Mouse (Mus musculus) mature B cell (primary cell): Measurements from ENCODE around the gene Slc46a1.

Source experiments
- in situ Hi-C: fragments of 300-500 bp; cut with MboI; formaldehyde crosslinking; loops from 2 replicates; pipeline ENCODE4 v1.14.3; 2019

The Slc46a1 gene

GRCm38 (mm10) chr11:78455308-78455707 lies 10.2 kb upstream of the Slc46a1 start:
- in situ Hi-C loops, result no loop called here

GRCm38 (mm10) chr11:78458740-78459139 lies 6.8 kb upstream of the Slc46a1 start:
- in situ Hi-C loops, result no loop called here

- in situ Hi-C loops, result no loop called here
Measured at GRCm38 (mm10) chr11:78461894-78462293, 3.6 kb upstream of the Slc46a1 start.

DNA sequence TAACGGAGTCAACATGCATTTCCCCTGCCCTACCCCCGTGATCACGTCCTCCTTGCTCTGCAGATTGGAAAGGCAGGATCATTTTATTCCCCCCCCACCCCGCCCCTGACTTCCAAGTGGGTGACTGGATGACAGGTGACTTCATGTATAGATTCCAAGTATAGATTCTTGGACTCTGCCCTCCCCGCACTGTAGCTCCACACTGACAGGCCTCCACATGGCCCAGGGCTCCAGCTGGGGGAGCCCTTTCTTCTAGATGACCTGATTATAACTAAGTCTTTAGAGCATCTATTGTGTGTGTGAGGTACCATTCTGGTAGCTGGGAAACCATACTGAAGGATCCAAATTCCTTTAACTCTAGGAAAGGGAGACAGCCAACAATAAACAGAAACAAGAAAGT lies 2.8 kb upstream of the Slc46a1 start:
- in situ Hi-C loops, result no loop called here

GRCm38 (mm10) chr11:78463286-78464036 lies 2.0 kb upstream of the Slc46a1 start:
- in situ Hi-C loops, result no loop called here

DNA sequence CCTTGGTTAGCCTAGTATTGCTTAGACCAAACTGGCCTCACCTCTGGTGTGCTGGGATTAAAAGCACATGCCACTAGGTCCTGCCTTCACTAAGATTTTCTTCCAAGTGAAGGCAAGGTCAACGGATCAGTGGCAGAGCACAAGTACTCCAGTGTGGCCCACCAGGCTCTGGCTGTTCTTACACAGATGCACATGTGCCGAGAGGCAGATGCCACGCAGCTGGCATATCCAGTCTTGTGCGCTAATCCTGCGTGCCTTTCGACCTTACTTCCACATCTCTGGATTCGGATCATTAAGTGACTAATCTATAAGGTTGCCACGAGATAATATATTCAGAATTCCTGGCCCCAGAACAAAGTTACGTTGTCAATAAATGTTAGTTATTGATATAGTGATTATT lies 381 bp upstream of the Slc46a1 start:
- in situ Hi-C loops, result no loop called here

- in situ Hi-C loops, result no loop called here
Measured at GRCm38 (mm10) chr11:78466242-78466912, 880 bp downstream of the Slc46a1 start.

GRCm38 (mm10) chr11:78467515-78467914 lies 2.0 kb downstream of the Slc46a1 start:
- in situ Hi-C loops, result no loop called here

- in situ Hi-C loops, result no loop called here
Measured at GRCm38 (mm10) chr11:78467932-78468331, 2.4 kb downstream of the Slc46a1 start.

DNA sequence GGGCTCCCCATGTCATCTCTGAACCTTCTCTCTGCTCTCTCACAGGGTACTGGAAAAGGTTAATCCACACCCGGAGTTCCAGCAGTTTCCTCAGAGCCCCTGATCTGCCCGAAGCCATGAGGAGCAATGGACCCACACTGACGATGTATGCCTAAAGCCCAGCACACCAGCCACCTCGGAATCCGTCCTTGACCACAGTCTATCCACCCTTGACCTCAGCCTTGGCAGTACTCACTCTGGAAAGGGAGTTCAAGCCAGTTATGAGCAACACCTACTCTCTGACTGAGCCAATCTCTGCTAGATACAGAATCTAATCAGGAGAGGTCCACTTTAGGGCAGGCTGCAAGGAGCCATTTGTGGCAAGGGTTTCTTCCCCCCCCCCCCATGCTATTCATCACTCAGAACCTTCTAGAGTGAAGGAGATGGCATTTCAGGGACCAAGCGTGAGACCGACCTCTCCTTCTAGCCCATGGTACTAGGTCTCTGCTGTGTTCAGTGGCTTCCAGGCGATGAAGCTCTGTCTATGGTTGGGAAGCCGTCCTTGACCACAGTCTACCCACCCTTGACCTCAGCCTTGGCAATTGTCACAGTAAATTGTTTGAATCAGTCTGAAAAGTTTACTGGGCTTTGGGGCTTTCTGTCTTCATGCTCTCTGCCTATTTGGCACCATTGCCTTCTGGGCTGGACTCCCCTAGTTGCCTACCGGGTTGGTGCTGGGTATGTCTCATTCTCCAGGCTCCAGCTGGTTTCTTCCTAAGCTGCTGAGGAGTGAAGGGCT lies 6.0 kb downstream of the Slc46a1 start:
- in situ Hi-C loops, result no loop called here

DNA sequence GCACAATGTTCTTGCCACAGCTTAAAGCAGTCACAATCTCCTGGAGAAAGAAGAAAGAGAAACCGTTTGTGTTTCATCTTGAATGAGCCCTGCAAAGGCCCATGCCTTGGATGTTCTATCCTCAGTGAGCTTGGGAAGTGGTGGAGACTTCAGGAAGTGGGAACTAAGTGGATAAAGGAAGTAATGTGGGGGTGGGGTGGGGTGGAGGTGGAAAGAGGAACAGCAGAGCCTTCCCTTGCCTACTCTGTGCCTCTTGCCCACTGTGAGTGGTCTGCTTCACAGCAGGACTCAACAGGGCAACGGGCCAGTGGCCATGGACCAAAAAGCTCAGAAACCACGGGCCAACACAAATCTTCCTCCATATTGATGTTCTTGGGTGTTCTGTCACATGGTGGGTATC lies 9.8 kb downstream of the Slc46a1 start:
- in situ Hi-C loops, result no loop called here

DNA sequence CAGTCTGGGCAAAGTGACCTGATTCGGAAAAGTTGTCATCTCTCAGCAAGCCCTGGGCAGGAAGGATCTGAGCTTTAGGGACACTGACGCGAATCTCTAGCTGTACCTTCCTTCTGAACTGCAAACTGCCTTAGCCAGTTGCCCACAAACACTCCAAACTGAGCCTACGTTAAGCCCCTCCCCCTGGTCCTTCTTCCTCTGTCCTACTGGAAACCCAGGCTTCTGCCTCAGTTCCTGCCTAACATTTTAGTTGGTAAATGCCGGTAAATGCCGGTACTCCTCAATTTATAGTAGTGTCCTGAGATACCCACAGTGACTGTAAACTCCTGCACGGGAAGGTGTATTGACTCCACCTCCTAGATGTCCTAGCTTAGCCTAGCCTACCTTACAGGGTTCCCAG lies 18.1 kb downstream of the Slc46a1 start:
- in situ Hi-C loops, result no loop called here

DNA sequence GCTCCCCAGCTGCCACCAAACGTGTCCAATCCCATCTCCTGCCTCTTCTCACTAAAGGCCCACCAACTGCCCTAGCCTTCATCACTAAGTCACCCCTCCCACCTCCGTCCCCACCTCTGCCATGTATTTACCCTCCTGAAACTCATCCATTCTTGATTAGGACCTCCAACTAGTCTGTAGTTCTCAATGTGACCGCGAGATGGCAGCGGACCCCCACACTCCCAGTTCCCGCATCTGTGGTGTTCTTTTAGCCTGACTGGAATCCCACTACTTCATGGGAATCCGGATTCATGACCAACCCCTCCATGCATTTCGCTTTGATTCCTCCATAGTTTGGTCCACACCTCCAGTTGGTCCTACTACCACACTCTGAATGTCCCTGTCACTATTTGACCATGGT lies 22.7 kb downstream of the Slc46a1 start:
- in situ Hi-C loops, result no loop called here

DNA sequence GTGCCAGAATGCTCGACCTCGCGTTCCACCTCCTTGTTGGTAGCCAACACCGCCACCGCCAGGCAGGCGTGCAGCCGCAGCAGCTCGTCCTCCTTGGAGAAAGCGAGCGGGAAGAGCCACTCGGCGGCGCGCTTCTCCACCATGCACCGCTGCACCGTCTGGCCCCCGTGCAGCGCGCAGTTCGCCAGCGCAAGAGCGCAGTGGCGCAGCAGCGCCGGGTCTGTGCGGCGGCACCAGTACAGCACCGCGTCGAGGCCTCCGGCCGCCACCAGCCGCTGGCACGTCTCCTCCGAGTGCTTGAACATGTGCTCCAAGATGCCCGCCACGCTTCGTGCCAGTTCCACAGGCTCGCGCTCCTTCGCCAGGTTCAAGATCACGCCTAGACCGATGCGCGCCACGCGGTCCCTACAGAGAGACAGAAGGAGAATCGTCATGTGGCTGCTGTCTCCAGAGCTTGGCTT lies 25.3 kb downstream of the Slc46a1 start:
- in situ Hi-C loops, result no loop called here

GRCm38 (mm10) chr11:78495904-78496303 lies 30.4 kb downstream of the Slc46a1 start:
- in situ Hi-C loops, result no loop called here

GRCm38 (mm10) chr11:78497071-78497541 lies 31.6 kb downstream of the Slc46a1 start:
- in situ Hi-C loops, result no loop called here

- in situ Hi-C loops, result no loop called here
Measured at GRCm38 (mm10) chr11:78497544-78498522, 32.3 kb downstream of the Slc46a1 start, which contains the start of gene Sarm1. Gene Sarm1, minus strand, starts transcription at chr11:78497754.

- in situ Hi-C loops, result no loop called here
Measured at GRCm38 (mm10) chr11:78499004-78499403, 33.5 kb downstream of the Slc46a1 start, which contains the start of gene Vtn. Gene Vtn, plus strand, starts transcription at chr11:78499091.

DNA sequence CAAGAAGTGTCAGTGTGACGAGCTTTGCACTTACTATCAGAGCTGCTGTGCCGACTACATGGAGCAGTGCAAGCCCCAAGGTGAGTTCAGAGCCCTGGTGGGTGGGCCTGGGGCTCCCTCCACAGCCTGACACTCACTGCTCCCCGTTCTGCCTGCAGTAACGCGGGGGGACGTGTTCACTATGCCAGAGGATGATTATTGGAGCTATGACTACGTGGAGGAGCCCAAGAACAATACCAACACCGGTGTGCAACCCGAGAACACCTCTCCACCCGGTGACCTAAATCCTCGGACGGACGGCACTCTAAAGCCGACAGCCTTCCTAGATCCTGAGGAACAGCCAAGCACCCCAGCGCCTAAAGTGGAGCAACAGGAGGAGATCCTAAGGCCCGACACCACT lies 34.0 kb downstream of the Slc46a1 start:
- in situ Hi-C loops, result no loop called here

DNA sequence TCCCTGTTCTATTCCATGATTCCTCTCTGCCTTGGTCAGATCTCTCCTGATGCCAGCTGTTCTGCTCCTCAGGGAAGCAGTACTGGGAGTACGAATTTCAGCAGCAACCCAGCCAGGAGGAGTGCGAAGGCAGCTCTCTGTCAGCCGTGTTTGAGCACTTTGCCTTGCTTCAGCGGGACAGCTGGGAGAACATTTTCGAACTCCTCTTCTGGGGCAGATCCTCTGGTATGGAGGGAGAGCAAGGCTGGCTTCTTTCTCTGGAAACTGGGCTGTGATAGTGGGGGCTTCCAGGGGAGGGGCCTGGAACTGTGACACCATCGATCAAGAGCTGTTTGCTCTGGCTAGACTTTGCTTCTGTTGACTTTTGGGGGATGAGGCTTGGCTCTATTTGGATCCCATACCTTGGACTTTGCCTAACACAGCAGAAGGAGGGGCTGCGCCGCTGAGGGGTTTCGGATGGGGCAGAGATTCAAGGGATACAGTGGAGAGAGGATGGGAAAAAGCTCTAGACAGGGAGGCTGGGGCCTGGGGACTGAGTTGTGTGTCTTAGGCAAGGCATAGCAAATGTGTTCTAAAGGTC lies 35.2 kb downstream of the Slc46a1 start:
- in situ Hi-C loops, result no loop called here

- in situ Hi-C loops, result no loop called here
Measured at GRCm38 (mm10) chr11:78501529-78501928, 36.0 kb downstream of the Slc46a1 start.
